Mouse (Mus musculus) olfactory bulb, adult 2 months (tissue): ENCODE results near the gene Olfr1066.
"Not testable (repeated sequence)": the region's sequence is repeated elsewhere in the genome, so short reads cannot be mapped to it uniquely, and the experiment has no call there.

Experiments used
- CTCF ChIP-seq: fragments of 200-500 bp; IDR thresholded peaks from 2 replicates; pipeline ENCODE4 v1.5.1; 2012; ENCODE audit warnings: low read depth, mild to moderate bottlenecking, low read length, moderate library complexity; ENCODE audit not compliant: insufficient read depth
- POLR2A ChIP-seq: fragments of 200-500 bp; IDR thresholded peaks from 2 replicates; pipeline ENCODE4 v1.6.1; 2012; ENCODE audit warnings: mild to moderate bottlenecking, low read depth, low read length, moderate library complexity; ENCODE audit not compliant: insufficient read depth

GRCm38 (mm10) chr2:86442101-86442500, 14.0 kb downstream of the Olfr1066 start:
- not testable (repeated sequence) for TF ChIP-seq CTCF, POLR2A
